Mouse (Mus musculus) urinary bladder, adult 2 months (tissue): ENCODE data around the gene Myo1f. TPM values are rescaled to one million over a fixed set of nuclear protein-coding genes. Genes with fewer than 3 reads are reported as not detected.

Experiments
- DNase-seq: peaks from one replicate; pipeline ENCODE4 v3.0.0; 2022; ENCODE audit warnings: low spot score
- polyA plus RNA-seq: library from polyadenylated mRNA; depleted of rRNA; stranded (reverse); fragments of >200 nt; gene quantifications from 2 replicates; pipeline ENCODE4 v1.2.3, GENCODE M21; 2012; rRNA removed

The Myo1f gene
- polyA plus RNA-seq, 1 experiment = 6.5 TPM

- no peak for DNase-seq
Measured at GRCm38 (mm10) chr17:33649781-33650475, 94.4 kb downstream of the Myo1f start.

Other genes with a start within 250 kb of the Myo1f start
- gene Zfp81, start 196.8 kb upstream of the Myo1f start, polyA plus RNA-seq = 5.2 and 5.4 TPM in 2 replicates
- 8.5 and 9.5 TPM in 2 replicates for gene Zfp101, start 161.1 kb upstream of the Myo1f start, polyA plus RNA-seq
- 0.25 TPM in 2 replicates for gene Actl9, start 122.8 kb upstream of the Myo1f start, polyA plus RNA-seq
- gene Adamts10, start 31.5 kb upstream of the Myo1f start, polyA plus RNA-seq = 78.8 and 99.6 TPM in 2 replicates
- gene Zfp414, start 73.4 kb downstream of the Myo1f start, polyA plus RNA-seq = 53.8 and 58.6 TPM in 2 replicates
- gene Pram1, start 82.3 kb downstream of the Myo1f start, polyA plus RNA-seq = 1.4 and 1.8 TPM in 2 replicates
- gene Hnrnpm, start 131.2 kb downstream of the Myo1f start, polyA plus RNA-seq = 107 and 131 TPM in 2 replicates
- gene March2, start 163.0 kb downstream of the Myo1f start, polyA plus RNA-seq = 106 and 118 TPM in 2 replicates
- 238 and 246 TPM in 2 replicates for gene Rab11b, start 204.8 kb downstream of the Myo1f start, polyA plus RNA-seq
- 7.7 and 11.3 TPM in 2 replicates for gene Angptl4, start 226.1 kb downstream of the Myo1f start, polyA plus RNA-seq